Mouse (Mus musculus): Measurements from ENCODE around the gene Rhbdd3. TPM values are rescaled to one million over a fixed set of nuclear protein-coding genes. Genes with fewer than 3 reads are reported as not detected.

Gene Rhbdd3
- polyA plus RNA-seq (2017; shearing (Covaris generic)): 1 to 10 TPM; 2.7 to 3.7 TPM

- ATAC-seq: peak; percentile 84
These were observed at the start of gene Rhbdd3, which contains the start of gene Ewsr1 for GRCm38 (mm10) chr11:5098736-5099542. Rhbdd3 (plus strand) TSS chr11:5098926. Ewsr1 (minus strand) TSS chr11:5099266.

- no peak for ATAC-seq
These were observed 47.1 kb upstream of the Rhbdd3 start for GRCm38 (mm10) chr11:5051629-5052028.

GRCm38 (mm10) chr11:5052200-5052854 lies 46.4 kb upstream of the Rhbdd3 start:
- ATAC-seq: no peak

GRCm38 (mm10) chr11:5054151-5054550 lies 44.6 kb upstream of the Rhbdd3 start:
- ATAC-seq: no peak

- no peak for ATAC-seq
These were observed 43.9 kb upstream of the Rhbdd3 start for GRCm38 (mm10) chr11:5054874-5055273.

- ATAC-seq: no peak
These were observed 42.5 kb upstream of the Rhbdd3 start for GRCm38 (mm10) chr11:5055945-5056938.

- ATAC-seq: no peak
These were observed 41.7 kb upstream of the Rhbdd3 start for GRCm38 (mm10) chr11:5057064-5057463.

GRCm38 (mm10) chr11:5057541-5057855 lies 41.2 kb upstream of the Rhbdd3 start:
- ATAC-seq: no peak

- peak; percentile 27 for ATAC-seq
These were observed 40.7 kb upstream of the Rhbdd3 start, which contains the start of gene Rasl10a for GRCm38 (mm10) chr11:5057856-5058641. Rasl10a (plus strand) TSS chr11:5058128.

GRCm38 (mm10) chr11:5058783-5059182 lies 39.9 kb upstream of the Rhbdd3 start:
- no peak for ATAC-seq

GRCm38 (mm10) chr11:5059230-5059629 lies 39.5 kb upstream of the Rhbdd3 start:
- no peak for ATAC-seq

- no peak for ATAC-seq
These were observed 39.0 kb upstream of the Rhbdd3 start for GRCm38 (mm10) chr11:5059704-5060156.

GRCm38 (mm10) chr11:5060756-5061412 lies 37.8 kb upstream of the Rhbdd3 start:
- no peak for ATAC-seq

GRCm38 (mm10) chr11:5061413-5062139 lies 37.1 kb upstream of the Rhbdd3 start:
- peak; percentile 72 for ATAC-seq

GRCm38 (mm10) chr11:5062326-5062725 lies 36.4 kb upstream of the Rhbdd3 start:
- no peak for ATAC-seq

- ATAC-seq: no peak
These were observed 35.7 kb upstream of the Rhbdd3 start for GRCm38 (mm10) chr11:5062860-5063505.

GRCm38 (mm10) chr11:5063561-5064281 lies 35.0 kb upstream of the Rhbdd3 start:
- ATAC-seq: no peak

GRCm38 (mm10) chr11:5064282-5065055 lies 34.3 kb upstream of the Rhbdd3 start:
- no peak for ATAC-seq
